Mouse (Mus musculus): ENCODE results near the gene Tead1. TPM values are rescaled to one million over a fixed set of nuclear protein-coding genes. Genes with fewer than 3 reads are reported as not detected.

Tead1 gene
- polyA plus RNA-seq, 1 experiment from 2014 or later, result 18.0 TPM

DNA sequence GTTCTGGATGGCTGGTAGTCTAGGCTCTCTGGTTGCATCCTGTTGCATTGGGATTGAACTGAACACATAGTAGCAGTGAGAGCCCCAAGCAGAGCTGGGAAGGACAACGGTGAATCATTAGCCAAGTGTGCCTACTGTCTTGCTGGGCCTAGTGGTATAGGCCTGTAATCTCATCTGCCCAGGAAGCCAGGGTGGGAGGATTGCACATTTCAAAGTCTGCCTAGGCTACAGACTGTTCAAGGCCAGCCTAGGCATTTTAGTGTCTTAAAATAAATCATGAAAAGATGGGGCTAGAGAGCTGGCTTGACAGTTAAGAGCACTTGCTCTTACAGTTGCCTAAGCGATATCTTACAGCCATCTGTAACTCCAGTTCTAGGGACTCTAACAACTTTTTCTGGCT is 217.2 kb downstream of the Tead1 start:
- Histone ChIP-seq H3K9me3 (no peaks in the 10 kb centered on the region), H3K36me3 (0 out of 2 replicates have a peak, but pooled peaks cover 2% of the 10 kb centered on the region), H3K4me3 (no peak overlapping the region), H3K4me2 (replicated peaks) (no peak overlapping the region), H3K27me3 (no peaks in the 10 kb centered on the region), H3K4me1 (no peaks in the 10 kb centered on the region), H3K9ac (replicated peaks) (no peak overlapping the region), H3K27ac (replicated peaks) (no peak overlapping the region)
- ATAC-seq (replicated peaks), result no peak
- WGBS, result 94% methylated on average over 2 of the region's 2 CpGs

DNA sequence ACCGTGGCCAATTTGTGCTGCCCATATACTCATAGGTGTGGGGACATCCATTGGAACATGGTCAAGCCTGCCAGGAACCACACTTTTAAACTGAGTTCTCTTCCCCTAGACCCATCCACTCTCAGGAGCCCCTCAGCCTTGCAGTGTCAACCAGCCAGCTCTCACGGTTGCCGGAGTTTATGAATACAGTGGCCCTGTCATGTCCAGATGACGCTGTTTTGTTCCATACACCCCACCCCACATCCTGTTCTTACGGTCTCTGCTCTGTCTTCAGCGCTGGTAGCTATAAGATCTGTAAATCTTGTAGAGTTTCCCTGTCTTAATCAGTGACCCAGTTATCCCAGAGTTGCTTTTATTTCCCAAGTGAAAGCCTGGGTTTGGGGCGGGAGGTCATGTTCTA is 222.6 kb downstream of the Tead1 start:
- Histone ChIP-seq H3K27me3 (no peaks in the 10 kb centered on the region), H3K4me3 (no peak overlapping the region), H3K9me3 (no peaks in the 10 kb centered on the region), H3K27ac (replicated peaks) (no peak overlapping the region), H3K9ac (replicated peaks) (no peak overlapping the region), H3K4me2 (replicated peaks) (no peak overlapping the region), H3K36me3 (0 out of 2 replicates have a peak, but pooled peaks cover 2% of the 10 kb centered on the region), H3K4me1 (peaks cover 8% of the 10 kb centered on the region)
- ATAC-seq (replicated peaks), result no peak
- 97% methylated on average over 7 of the region's 7 CpGs for whole genome bisulfite sequencing

DNA sequence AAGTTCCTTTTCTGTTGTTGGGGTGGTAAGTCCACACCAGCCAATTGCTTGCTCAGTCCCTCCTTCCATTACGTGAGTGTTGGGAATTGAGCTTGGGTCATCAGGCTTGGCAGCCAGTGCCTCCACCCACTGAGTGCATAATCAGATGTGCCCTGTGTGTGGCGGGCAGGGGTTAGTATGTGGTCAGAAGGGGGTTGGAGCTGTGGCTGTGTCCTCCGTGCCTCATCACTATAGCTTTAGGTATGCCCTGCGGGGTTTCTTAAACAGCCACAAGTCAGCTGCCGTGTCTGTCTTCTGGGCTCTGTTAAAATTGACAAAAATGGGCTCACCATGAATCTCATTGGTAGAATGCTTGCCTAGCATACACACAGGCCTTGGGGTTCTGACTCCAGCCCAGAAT is 227.7 kb downstream of the Tead1 start:
- no peak for ATAC-seq (replicated peaks)
- Histone ChIP-seq H3K9me3 (no peaks in the 10 kb centered on the region), H3K27ac (replicated peaks) (no peak overlapping the region), H3K4me3 (no peak overlapping the region), H3K4me1 (peaks cover 8% of the 10 kb centered on the region), H3K27me3 (no peaks in the 10 kb centered on the region), H3K36me3 (no peaks in the 10 kb centered on the region), H3K4me2 (replicated peaks) (no peak overlapping the region), H3K9ac (replicated peaks) (no peak overlapping the region)
- WGBS, result 86% methylated on average over 5 of the region's 5 CpGs

DNA sequence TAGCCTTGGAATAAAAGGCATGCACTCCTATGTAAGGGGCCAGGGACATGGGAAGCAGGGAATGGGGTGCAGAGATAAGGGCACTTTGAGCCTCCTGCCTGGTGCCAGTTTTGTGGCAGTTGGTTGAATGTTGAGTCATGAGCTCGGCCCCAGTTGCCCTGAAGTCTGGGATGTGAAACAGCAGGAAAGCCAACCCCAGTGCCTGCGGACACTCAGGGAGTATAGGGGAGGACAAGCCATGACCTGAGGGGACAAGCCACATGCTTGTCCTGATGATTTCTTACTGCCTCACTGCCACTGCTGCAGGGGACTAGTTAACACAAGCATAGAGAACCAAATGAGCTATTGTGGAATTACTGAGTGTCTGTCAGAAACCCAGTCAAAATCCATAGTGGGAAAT is 228.3 kb downstream of the Tead1 start:
- H3K9me3 ChIP-seq, result no peaks in the 10 kb centered on the region
- no peak overlapping the region for H3K9ac ChIP-seq (replicated peaks)
- ATAC-seq (replicated peaks), result no peak
- no peaks in the 10 kb centered on the region for H3K36me3 ChIP-seq
- no peak overlapping the region for H3K4me2 ChIP-seq (replicated peaks)
- 95% methylated on average over 2 of the region's 2 CpGs for WGBS
- H3K27ac ChIP-seq (replicated peaks), result no peak overlapping the region
- no peaks in the 10 kb centered on the region for H3K27me3 ChIP-seq
- H3K4me1 ChIP-seq, result peaks cover 8% of the 10 kb centered on the region
- no peak overlapping the region for H3K4me3 ChIP-seq

DNA sequence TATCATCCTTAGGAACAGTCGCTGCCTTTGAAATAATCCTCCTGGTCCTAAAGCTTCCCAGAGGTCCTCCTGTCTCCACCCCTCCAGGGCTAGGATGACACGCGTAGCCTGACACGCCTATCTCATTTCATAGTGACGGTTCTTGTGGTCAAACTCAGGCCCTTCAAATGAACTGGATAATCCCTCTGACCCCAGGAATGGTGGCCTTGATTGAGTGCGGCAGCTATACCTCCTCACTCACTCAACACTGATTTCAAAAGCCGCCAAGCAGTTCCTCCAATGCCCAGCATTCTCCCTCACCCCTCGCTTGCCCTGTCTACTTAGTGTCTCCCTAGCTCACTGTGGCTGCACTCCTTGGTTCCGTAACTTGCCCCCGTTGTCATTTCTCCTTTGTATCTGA is 230.0 kb downstream of the Tead1 start:
- Histone ChIP-seq H3K36me3 (no peaks in the 10 kb centered on the region), H3K4me3 (no peak overlapping the region), H3K4me1 (no peaks in the 10 kb centered on the region), H3K4me2 (replicated peaks) (no peak overlapping the region), H3K9ac (replicated peaks) (no peak overlapping the region), H3K9me3 (no peaks in the 10 kb centered on the region), H3K27ac (replicated peaks) (no peak overlapping the region), H3K27me3 (no peaks in the 10 kb centered on the region)
- 89% methylated on average over 10 of the region's 10 CpGs for WGBS
- ATAC-seq (replicated peaks), result no peak

DNA sequence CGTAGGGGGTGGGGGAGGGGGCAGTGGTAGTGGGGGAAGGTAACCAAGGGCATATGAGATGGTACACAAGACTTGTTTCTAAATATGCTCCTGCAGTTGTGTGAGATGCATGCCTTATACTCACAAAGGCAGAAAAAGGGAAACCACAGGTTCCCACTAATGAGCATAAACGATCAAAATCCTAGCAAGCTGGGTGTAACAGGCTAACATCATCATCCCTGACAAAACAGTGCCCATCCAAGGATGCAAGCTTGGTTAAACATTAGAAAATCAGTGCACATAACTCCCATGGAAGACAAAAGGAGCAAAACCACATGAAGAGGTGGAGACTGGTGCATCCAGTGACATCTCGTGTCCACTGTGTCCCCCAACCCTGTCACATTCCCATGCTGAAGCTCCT is 233.9 kb downstream of the Tead1 start:
- H3K4me2 ChIP-seq (replicated peaks), result no peak overlapping the region
- no peak for ATAC-seq (replicated peaks)

DNA sequence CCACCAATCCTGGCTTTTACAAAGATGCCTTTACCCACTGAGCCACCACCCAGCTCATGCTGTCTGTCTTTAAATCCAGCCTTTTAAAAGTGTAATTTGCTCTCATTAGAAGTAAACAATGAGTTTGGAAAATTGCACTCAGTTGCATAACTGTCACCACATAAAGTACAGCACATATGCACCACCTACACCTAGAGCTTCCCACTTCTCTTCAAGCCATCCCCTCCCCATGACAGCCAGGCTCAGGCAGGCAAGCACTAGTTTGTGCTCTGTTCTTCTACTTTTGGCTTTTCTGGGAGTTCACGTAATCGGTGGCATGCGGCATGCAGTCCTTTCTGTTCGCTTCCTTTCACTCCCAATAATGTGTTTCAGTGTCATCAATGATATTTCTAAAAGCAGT is 236.5 kb downstream of the Tead1 start:
- peaks cover 8% of the 10 kb centered on the region for H3K4me1 ChIP-seq
- H3K9me3 ChIP-seq, result no peaks in the 10 kb centered on the region
- H3K36me3 ChIP-seq, result no peaks in the 10 kb centered on the region
- WGBS, result 65% methylated on average over 4 of the region's 4 CpGs
- H3K4me3 ChIP-seq, result no peak overlapping the region
- no peaks in the 10 kb centered on the region for H3K27me3 ChIP-seq
- no peak overlapping the region for H3K4me2 ChIP-seq (replicated peaks)
- H3K9ac ChIP-seq (replicated peaks), result no peak overlapping the region
- no peak overlapping the region for H3K27ac ChIP-seq (replicated peaks)
- ATAC-seq (replicated peaks), result no peak

More for the DNA sequence above, 233.9 kb downstream of the Tead1 start:
- no peaks in the 10 kb centered on the region for H3K36me3 ChIP-seq
- WGBS, result 76% methylated on average over 3 of the region's 3 CpGs
- no peaks in the 10 kb centered on the region for H3K27me3 ChIP-seq
- H3K4me1 ChIP-seq, result no peaks in the 10 kb centered on the region
- H3K4me3 ChIP-seq, result no peak overlapping the region
- H3K9me3 ChIP-seq, result no peaks in the 10 kb centered on the region
- H3K9ac ChIP-seq (replicated peaks), result no peak overlapping the region
- H3K27ac ChIP-seq (replicated peaks), result no peak overlapping the region

DNA sequence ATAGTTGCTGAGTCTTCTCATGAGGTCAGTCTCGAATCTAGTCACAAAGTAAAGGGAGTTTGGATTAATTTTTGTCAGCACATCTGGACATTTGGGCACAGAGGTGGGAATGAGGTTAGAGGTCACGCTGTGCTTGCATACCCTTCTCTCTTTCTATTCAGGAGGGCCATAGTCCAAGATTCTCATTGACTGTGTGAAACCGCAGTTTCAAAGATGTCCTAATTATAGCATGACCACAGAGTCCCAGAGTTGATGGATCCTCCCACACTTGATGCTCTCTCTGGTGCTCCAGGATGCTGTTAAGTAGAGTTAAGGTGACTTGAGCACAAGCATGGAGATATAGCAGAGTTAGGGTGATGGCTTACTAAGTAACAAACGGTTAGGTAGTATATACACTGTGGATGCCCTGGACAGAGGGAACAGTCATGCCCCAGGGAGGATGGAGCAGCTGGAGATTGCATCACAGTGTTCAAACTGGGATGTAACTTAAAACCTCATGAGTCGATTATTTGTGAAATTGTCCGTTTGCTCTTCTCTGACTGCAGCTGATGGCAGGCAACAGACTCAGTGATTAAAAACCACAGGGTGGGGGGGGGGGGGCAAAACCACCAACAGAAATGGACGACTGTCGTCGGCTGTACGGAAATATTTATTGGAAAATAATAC is 238.6 kb downstream of the Tead1 start:
- no peak overlapping the region for H3K4me2 ChIP-seq (replicated peaks)
- 62% methylated on average over 10 of the region's 10 CpGs for WGBS

DNA sequence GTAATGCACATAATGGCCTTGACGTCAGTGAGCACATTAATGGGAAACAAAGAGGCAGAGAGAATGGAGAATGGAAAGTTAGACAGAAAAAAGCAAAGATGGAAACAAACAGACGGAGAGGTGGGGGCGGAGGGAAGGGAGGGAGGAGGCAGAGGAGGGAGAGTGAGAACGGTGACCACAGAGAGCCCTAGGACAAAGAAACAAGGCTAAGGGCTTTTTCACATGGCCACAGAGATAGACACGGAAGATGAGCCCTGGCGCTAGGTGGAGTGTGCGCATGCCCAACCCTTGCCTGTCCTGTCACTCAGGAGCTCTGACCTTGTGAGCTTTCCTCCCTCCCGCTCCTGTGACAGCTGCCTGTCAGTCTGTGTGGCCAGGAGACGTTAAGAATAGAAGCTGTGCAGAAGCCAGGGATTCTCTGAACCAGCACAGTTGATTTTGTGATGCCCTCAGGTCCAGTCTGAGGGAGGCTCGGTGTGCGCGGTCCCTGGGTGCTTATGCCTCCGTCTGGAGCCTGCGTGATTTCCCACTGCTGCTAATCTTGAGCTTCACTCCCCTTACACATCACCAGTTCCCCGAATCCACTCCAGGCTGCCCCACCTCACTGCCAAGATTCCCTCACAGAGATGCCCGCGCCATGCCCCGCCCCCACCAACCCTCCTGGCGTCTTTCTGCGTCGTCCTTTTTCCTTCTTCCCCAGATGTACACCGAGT is 239.3 kb downstream of the Tead1 start:
- whole genome bisulfite sequencing, result 56% methylated on average over 22 of the region's 22 CpGs
- no peak overlapping the region for H3K9ac ChIP-seq (replicated peaks)
- H3K4me2 ChIP-seq (replicated peaks), result 0 out of 2 replicates have a peak overlapping the region, but pooled peaks have one; percentile 16
- no peak overlapping the region for H3K4me3 ChIP-seq
- no peaks in the 10 kb centered on the region for H3K9me3 ChIP-seq
- H3K27me3 ChIP-seq, result no peaks in the 10 kb centered on the region
- H3K27ac ChIP-seq (replicated peaks), result no peak overlapping the region
- H3K36me3 ChIP-seq, result no peaks in the 10 kb centered on the region
- peaks cover 17% of the 10 kb centered on the region for H3K4me1 ChIP-seq
- no peak; the same call in 1 of the 2 replicates for ATAC-seq (replicated peaks)

More for the DNA sequence above, 238.6 kb downstream of the Tead1 start:
- Histone ChIP-seq H3K27ac (replicated peaks) (no peak overlapping the region), H3K4me1 (peaks cover 13% of the 10 kb centered on the region), H3K9ac (replicated peaks) (no peak overlapping the region), H3K27me3 (no peaks in the 10 kb centered on the region), H3K4me3 (no peak overlapping the region), H3K9me3 (no peaks in the 10 kb centered on the region), H3K36me3 (no peaks in the 10 kb centered on the region)
- ATAC-seq (replicated peaks), result no peak

DNA sequence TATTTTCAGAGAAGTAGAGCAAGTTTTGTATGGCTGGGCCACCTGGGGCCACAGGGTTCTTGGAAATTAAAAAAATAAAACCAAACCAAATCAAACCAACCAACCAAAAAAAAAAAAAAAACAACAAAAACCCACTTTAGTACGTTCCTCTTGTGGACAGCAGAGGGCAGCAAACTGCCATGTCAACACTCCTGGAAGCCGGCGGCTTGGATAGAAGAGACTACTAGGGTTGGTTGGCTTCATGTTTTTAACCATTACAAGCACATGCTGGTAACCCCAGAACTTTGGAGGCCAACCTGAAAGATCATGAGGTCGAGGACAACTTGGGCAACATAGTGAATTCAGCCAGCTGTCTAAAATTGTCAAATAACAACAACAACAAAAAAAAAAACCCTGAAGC is 240.7 kb downstream of the Tead1 start:
- Histone ChIP-seq H3K27me3 (no peaks in the 10 kb centered on the region), H3K4me1 (peaks cover 17% of the 10 kb centered on the region), H3K27ac (replicated peaks) (no peak overlapping the region), H3K36me3 (no peaks in the 10 kb centered on the region), H3K4me2 (replicated peaks) (no peak overlapping the region), H3K9me3 (no peaks in the 10 kb centered on the region), H3K4me3 (no peak overlapping the region), H3K9ac (replicated peaks) (no peak overlapping the region)
- 2% methylated on average over 4 of the region's 4 CpGs for WGBS
- 0 out of 2 replicates have a peak, but pooled peaks have one; percentile 36 for ATAC-seq (replicated peaks)

DNA sequence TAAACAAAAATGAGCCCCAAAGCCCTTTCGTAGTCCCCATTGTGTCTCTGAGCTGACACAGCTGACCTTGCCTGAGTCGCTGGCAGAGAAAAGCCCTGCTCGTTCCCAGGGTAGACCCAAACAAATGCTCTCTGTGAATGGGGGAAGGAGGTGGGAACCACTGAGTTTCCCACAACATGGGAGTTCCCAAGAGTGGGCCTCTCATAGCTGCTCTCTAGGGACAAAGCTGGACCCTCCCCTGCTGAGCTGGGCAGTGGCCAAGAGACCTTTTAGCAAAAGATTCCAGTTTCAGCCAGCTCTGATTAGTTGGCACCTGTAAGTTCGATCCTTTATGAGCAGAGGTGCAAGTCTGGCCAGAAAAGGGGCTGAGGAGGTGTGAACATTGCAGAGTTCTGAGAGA is 243.7 kb downstream of the Tead1 start:
- Histone ChIP-seq H3K4me3 (no peak overlapping the region), H3K36me3 (no peaks in the 10 kb centered on the region), H3K9me3 (no peaks in the 10 kb centered on the region), H3K4me1 (peaks cover 17% of the 10 kb centered on the region), H3K27ac (replicated peaks) (no peak overlapping the region), H3K9ac (replicated peaks) (no peak overlapping the region), H3K4me2 (replicated peaks) (no peak overlapping the region), H3K27me3 (no peaks in the 10 kb centered on the region)
- no peak; the same call in 1 of the 2 replicates for ATAC-seq (replicated peaks)
- WGBS, result 8% methylated on average over 4 of the region's 4 CpGs

DNA sequence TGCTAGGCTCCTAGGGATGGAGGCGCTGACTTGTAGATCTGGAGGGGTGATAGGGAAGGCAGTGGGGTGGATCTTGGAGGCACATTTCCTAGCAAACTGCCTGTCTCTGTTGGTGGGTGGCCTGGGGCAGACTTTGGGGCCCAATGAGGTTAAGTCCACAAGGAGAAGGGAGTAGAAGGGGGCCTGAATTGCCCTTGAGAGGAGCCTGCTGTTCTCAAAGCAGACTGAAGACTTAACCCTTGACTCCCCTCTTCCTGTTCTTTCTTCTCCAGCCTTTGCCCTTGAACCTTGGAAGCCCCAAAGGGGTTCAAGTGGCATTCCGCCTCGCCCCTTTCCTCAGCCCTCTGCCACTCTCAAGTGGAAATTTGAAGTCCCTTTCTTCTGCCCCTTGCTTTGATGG is 244.6 kb downstream of the Tead1 start:
- H3K4me2 ChIP-seq (replicated peaks), result no peak overlapping the region
- H3K9me3 ChIP-seq, result no peaks in the 10 kb centered on the region
- 79% methylated on average over 3 of the region's 3 CpGs for WGBS
- no peak overlapping the region for H3K27ac ChIP-seq (replicated peaks)
- ATAC-seq (replicated peaks), result no peak
- H3K9ac ChIP-seq (replicated peaks), result no peak overlapping the region
- H3K36me3 ChIP-seq, result no peaks in the 10 kb centered on the region
- no peaks in the 10 kb centered on the region for H3K27me3 ChIP-seq
- peaks cover 12% of the 10 kb centered on the region for H3K4me1 ChIP-seq
- no peak overlapping the region for H3K4me3 ChIP-seq

Data from forebrain, embryonic 15.5 days (tissue).